Mouse (Mus musculus) cerebellum, adult 9-10 months (tissue): ENCODE results near the gene Fras1.

ENCODE experiments used
- DNase-seq: peaks from one replicate; pipeline ENCODE4 v3.0.0; 2022

Gene Fras1

DNA sequence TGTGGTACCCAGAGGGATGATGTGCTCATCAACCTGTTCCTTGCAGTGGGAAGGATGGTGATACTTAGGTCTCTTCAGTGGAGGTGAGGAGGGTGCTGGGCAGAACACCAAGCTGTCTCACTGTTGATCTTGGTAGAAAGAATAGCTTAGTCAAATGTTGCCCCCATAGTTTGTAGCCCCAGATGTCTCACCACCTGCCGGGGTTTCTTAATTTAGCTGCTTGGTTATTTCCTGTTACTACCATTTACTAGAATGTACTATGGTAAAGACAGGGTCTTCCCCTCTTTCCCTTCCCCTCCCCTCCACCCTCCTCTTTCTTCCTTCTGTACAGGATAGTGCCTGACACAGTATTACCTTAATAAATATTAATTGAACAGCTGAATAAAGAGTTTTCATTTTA is 118.7 kb downstream of the Fras1 start:
- no peak for DNase-seq

DNA sequence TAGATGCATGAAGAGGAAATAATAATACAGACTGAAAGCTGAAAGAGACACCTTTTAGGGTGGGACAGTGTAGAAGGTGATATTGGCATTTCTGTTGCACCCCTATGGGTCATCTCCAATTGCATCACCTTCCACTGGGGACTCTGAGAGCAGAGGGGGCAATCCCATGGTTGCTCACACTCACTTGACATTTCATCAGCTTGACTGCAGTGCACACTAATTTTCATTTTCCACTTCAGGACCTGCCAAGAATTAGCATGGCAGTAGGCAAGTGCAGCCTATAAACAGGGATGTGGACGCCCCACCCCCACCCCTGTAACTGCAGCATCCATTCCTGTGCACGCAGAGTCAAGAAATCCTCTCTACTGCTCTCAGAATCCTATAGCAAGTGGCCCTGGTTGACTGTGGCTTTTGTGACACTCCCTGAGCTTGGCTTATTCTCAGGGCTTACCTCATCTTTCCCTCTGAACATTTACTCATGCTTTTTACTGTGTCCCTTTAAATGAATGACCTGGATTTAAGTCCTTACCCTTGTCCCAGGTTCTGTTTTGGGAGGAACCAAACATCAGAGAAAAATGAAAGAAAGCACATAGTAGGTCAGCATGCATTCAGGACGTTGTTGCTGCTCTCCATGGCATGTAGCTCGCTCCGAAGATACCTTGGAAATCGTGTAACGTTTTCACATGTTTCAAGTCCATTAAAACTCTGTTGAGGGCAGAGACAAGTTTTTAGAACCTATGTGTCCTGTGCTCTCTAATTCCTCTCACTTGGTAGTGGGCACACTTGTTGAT is 120.9 kb downstream of the Fras1 start:
- no peak for DNase-seq

DNA sequence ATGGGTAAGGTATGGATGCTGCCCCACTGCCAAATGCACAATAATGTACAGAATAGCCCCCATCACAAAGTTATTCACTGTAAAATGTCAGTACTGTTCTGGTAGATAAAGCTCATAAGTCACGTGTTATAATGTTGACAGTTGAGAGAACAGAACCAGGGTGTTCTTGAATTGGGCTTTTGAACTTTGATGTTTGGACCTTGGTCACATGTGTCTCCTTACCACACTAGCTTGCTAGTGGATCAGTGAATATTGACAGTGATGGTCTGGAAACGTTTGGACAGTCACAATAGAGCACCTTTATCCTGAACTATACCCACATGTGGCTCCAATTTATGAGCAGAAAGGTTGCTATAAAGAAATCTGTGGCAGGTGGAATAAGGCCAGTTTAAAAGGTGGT is 124.3 kb downstream of the Fras1 start:
- DNase-seq = no peak

DNA sequence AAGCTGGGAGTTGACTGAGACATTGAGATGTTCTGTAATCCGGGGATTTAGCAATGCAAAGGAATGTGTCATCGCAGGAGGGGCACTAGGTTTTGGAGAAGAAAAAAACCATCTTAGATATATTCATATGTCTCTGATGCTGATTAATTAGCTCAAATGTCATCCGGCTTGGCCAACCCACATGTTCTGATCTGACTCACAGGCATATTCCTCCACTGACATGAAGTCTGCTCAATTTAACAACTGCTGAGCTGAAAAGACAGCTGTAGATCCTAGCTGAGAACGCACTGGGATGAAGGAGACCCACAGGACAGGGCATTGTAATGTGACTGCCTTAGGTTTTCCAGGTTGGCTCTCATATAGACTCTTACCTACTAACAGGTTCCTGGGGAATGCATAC is 128.0 kb downstream of the Fras1 start:
- DNase-seq = no peak

DNA sequence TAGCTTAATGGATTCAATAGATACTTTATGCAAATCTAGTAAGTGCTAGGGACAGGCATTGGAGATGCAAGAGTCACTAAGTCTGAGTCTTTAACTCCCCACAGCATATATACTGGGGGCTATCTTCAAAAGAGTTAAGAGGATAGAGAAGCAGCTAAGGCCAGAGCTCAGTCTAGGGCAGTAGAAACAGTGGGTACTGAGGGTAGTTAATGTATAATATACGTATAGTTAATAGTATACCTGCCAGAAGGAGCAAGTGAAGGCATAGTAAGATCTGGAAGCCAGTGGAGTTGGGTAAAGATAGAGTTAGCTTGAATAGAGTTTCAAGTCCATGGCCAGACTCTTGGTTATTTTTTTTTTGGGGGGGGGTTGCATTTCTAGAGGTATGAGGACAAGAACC is 128.6 kb downstream of the Fras1 start:
- no peak for DNase-seq

DNA sequence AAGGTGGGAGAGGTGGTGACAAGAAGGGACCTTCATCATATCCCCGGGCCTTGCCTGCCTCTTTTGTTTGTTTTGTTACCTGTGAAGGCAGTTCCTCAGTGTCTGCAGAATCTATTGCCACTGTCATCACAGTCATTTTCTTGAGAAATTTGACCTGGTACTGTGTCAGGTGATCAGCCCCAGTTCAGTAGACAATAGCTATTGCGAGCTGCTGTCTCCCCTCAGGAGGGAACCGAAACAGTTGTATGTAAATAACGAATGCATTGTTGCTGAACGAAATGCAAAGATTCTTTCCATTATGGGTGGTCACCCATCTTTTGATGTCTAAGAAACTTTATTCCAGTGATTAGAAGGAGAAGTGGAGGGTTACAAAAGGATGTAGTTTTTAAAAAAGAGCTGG is 137.2 kb downstream of the Fras1 start:
- DNase-seq = no peak

DNA sequence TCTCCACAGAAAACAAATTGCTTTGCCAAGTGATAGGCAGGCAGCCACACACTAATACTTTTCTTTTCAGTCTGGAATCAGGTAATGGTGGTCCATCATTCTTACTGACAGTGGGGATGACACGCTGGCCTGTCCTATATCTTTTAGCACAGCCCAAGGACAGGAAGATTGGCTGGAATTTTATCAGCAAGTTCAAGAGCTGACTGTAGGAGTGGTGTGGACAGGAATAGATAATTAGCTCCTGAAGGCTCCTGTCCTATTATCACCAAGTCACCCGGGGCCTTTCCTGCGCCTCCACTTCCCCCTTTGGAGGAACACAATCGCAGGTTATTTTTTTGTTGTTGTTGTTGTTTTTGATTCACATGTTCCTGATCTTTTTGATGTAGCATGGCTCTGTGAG is 139.6 kb downstream of the Fras1 start:
- DNase-seq = no peak

DNA sequence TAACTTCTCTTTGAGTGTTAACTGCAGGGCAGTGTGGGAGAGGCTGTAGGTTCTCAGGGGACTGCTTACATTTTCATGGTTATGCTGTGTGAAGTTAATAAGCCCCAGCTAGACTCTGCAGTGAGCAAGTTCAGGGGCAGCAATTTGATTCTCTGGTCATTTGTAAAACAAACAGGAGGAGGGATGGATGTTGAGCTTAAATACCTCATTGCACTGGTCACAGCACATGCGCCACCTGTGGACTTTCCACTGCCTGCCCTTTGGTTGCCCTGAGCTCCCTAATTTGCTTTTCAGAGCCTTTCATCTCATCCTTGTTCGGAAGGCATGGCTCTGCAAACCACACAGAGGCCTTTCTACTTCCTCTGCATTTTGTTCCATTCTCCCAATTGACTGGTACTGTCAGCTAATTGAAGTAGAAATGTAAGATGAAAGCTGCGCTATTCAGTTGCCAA is 142.1 kb downstream of the Fras1 start:
- DNase-seq = no peak

DNA sequence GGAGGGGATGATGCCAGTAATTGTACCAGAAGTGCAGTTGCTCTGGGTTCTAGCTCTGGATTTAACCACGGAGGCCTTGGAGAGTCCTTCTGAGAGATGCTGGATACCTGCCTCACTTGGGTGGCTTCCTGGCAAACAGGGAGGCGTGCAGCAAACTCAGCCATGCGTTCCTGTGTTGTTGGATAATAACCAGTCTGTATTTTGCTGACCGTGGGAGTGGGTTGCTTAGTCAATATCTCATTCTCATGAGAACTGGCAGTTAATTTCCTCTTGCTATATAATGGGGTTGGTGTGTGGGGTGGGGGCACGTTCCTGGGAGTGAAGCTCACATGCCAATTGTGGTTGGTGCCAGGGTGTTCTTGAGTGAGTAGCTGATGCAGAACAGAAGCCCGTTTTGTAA is 142.6 kb downstream of the Fras1 start:
- no peak for DNase-seq

DNA sequence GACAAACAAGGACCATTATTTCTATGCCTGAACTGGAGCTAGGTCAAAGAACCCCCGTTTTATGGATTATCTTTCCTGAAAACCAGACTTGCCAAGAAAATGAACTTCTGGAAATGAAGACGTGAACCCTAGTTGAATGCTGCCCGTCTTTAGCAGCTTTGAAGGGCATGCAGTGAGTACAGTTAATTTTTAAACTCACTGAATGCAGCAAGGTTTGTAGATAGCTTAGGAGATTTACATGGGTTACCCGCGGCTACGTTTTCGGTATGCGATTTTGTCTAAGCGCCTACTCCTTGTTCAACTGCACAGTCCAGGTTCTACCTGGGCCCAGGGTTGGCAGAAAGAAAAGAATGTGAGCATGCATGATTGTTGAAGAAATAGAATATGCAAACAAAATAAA is 147.8 kb downstream of the Fras1 start:
- DNase-seq = no peak

DNA sequence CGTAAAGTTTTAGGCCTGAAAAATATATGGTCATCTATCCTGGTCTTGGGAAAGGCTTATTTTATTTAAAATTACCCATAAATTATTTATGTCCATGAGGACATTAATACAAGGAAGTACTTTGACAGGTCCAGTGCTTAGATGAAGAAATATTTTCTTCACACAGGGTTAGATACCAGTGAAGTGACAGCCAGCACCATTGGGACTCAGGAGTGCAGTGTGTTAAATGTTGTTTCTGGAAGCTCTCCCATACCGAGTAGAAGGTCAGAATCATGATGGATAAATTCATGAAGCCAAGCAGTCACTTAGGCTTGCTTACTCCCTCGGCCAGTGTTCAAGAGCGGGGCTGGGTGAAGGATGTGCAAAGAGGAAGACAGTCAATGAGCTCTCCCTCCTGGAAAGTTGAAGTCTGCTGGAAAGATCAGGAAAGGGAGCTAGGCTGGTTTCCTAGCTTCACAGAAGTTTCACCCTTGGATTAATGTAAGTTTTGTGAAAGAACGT is 149.2 kb downstream of the Fras1 start:
- DNase-seq = no peak

DNA sequence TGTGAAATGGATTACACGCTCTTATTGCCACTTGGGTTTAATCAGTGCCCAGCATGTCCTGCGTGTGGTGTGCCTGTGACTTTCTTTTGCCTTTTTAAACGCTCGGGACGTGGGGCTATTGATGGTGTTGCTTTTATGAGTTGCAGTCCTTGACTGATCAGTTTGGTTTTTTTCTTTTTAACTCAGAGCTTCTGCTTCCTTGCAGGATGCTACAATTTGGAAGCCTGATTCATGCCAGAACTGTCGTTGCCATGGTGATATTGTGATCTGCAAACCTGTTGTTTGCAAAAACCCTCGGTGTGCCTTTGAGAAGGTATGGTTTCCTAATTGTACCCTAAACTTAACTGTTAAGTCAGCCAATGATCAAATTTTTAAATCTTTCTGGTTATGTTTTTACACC is 154.5 kb downstream of the Fras1 start:
- no peak for DNase-seq

DNA sequence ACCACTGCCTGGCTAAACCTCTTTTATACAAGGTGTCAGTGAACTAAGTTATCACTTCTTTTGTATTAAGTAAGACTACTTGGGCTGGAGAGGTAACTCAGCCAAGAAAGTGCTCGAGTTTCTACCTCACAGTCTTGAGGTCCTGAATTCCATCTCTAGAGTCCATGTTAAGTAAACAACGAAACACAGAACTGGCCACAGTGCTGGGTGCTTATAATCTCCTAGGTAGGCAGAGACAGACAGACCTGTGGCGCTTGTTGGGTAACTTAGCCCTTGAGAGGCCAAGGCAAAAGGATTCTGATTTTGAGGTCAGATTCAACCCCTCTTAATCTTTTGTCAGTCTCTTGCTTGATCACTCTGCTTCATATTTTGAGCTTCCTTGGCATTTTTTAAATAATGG is 156.8 kb downstream of the Fras1 start:
- DNase-seq = no peak

DNA sequence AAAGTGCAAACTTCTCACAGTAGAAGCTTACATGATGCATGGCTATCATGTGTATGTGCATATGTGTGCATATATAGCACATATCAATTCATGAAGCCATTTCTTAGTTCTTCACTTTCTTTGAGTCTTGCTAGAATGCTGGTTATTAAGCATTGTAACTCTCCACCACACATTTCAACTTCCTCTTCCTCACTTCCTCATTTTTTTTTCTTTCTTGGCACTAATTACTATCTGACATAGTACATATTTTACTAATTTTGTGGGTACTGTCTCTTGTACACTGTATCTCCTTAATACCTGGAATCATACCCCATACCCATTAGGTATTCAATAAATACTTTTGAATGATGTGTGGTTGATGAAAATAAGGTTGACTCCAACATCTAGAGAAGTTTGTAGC is 158.2 kb downstream of the Fras1 start:
- DNase-seq = no peak

DNA sequence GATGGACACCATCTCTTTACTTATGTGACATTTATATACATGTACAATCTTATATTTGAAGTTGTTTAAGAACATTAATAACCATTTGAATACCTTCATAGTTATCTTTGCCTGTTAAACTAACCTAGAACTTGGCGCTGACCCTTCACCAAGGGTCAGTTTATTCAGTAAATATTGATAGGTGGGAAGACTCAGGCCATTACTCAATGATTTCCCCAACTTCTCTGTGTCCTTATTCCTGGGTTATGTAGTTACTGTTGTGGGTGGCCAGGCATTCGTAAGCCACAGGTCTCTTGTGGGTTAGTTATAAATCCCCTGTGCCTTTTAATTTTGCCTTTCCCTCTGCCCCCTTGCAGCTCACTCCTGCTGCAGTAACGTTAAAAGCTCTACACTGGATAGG is 162.8 kb downstream of the Fras1 start:
- no peak for DNase-seq

DNA sequence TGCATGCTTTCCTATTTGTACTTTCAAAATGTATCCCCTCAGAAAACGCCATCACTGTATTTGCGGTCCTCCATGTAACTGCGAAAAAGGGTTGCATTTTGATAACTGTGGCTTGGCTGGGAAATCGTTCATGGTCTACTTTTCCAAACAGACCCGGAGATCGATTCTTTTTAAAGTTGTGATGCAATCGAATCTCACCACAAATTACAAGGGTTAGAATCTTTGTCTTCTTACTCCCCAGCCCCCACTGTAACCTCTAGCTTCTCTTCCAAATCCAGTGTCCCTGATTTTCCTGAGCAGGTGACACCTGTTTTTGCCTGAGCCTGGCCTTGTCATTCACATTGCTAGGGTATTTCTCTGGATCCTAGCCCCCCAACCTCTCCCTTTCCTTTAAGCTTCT is 163.2 kb downstream of the Fras1 start:
- no peak for DNase-seq

DNA sequence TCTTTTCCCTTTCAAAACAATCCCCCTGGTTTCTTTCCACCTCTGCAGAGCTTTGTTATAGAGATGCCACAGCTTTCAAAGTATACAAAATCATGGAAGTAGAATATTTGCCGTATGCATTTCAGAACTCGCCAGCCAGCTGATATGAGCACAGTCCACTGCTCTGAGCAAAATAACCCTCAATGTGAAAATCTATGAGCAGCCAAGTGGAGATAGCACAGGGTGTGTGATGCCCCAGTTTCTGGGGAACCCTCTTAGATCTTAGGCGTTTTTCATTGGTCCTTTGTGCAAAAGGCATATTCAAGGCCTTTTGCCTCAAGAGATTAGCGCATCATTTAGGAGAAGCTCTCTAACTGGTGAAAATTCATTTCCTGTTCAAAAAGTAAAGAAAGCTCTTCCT is 170.4 kb downstream of the Fras1 start:
- DNase-seq = no peak

DNA sequence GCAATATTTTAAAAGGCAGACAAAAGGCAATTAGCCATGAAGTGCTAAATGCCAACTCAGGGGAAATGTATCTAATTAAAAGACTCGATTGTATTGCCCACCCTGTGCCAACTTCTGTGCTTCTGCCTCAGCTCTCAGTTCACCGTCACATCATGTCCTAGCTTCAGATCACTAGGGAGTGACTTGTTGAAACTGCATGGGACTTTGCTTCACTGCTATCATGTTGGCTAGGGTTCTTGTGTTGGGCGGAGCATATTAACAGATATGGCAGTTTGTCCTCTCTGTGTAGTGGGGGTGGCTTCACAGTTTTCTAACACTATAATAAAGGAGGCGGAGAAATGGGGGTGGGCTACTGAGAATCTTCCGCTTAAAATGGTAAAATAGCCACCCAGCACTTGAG is 172.2 kb downstream of the Fras1 start:
- no peak for DNase-seq

DNA sequence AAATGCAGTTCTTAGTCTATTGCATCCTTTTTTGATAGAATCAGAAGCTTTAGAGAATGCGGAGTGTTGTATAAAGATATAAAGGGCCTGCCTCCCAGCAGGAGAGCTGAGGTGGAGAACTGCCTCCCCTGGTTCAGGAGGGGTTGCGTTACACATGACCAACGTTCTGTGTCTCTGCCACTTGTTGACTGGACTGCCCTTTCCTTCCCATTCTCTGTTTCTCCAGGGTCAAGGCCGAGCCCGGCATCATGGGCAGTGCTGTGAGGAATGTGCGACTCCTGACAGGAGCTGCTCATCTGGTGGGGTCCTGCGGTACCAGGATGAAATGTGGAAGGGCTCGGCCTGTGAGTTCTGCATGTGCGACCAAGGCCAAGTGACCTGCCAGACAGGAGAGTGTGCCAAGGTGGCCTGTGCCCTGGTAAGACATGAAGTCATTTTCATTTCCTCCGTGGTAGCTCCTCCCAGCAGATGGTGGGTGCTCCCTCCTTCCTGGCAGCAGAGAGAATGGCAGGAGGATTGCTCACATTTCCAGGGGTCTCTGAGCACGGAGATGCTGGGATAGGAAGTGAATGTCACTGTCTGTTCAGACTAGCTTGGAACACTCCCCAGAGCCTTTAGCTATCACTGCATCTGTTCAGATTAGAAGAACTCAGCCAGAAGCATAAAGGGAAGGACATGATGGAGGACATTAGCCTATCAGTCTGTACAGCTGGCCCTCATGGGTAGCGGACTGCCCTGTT is 181.4 kb downstream of the Fras1 start:
- no peak for DNase-seq

DNA sequence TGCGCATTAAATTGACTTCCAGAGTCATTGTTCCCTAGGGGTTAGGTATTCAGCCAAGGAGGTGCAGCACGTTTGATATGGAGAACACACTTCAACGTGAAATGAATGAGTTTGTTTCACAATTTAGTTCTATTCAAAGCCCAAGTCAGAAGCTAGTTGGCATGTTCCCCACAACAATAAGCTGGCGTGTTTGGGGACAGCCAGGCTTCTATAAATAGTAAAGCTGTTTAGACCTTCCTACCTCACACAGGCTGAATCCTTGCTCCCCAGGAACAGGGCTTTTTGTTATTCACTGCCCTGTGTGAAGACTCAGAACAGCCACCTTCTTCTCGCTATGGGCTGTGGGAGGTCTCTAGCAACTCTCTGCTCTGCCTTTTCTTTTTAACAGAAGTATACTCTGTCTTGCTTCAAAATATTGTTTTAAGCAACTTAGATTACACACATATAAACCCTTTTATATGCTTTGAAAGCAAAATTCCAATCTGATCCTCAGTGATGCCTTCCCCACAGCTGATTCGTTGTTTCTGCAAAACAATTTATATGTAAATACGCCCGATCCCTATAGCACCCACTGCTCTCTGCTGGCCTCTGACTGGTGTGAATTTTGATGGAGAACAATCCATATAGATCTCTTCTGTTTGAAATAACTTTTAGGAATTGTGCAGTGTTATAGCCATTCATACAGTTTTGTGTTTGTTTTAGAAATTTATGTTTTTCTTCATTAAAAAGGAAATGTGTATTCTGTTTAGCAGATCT is 184.5 kb downstream of the Fras1 start:
- DNase-seq = no peak

DNA sequence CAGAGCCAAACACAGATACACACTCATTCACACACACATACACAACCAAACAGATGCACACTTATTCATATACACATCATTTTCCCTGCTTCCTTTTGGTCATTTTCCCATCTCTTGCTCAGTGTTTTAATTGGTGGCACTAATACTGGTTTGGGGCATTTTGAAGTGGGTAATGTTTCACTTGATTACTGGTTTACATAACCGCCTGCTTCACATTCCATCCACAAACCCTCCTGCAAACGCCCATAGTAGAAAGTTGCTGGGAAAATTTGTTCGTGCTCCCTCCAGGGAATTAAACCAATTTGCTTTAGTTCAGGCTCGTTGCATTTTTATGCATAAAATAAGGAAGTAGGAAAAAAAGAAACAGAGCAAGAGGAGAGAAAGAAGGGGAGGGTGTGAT is 200.8 kb downstream of the Fras1 start:
- DNase-seq = no peak

DNA sequence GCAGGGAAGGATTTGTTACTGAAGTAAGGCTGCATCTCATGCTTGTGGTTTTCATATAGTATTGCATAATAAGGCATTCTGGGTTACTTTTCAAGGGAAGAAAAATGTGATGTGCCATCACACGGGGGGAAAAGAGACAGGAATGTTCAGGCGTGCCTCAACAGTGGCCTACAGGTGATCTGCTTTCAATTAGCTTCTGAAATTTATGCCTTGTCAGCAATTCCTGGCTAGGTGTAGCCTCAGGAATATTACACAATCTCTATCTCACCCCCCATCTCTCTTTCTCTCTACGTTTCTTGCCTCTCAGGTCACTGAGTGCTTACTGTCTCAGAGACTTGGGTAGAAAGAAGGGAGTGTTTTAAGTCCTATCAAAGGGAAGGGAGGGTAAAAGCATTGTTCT is 204.9 kb downstream of the Fras1 start:
- DNase-seq = no peak

DNA sequence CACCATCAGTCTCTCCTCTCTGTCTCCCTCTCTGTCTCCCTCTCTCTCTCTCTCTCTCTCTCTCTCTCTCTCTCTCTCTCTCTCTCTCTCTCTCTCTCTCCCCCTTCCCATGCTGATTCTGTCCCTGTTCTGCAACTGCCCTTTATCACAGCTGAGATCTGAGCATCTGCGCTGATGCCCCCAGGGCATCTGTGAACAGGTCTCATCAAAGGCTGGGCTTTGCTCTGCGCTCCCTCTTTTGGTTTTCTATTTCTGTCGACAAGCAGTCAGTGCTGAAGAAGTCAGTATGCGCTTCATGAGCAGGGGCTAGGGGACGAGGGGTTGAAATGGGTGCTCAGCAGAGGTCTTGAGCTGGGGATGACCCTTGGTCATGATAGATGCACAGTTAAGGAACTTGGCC is 206.2 kb downstream of the Fras1 start:
- no peak for DNase-seq

DNA sequence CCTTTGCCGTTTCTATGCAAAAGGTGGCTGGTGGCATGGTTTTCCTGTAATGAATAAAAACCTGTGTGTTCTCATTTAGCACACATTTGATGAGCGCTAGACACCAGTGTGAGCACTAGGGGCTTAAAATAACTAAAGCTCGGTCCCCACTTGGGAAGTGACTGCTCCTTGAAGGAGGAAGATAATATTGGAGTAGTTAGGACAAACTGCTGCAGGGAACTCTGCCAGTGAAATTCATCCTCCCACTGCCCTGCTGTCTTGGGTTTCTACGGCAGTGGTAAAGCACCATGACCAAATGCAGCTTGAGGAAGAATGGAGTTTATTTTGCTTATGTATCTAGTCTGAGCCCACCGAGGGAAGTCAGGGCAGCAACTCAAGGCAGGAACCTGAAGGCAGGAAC is 211.0 kb downstream of the Fras1 start:
- DNase-seq = no peak
